Mouse (Mus musculus): Measurements from ENCODE around the gene Shisa7. TPM values are rescaled to one million over a fixed set of nuclear protein-coding genes. Genes with fewer than 3 reads are reported as not detected.
"Not testable (repeated sequence)": the region's sequence is repeated elsewhere in the genome, so short reads cannot be mapped to it uniquely, and the experiment has no call there.

Shisa7 gene
- total RNA-seq (2021), result 2.0 and 2.2 TPM in 2 replicates
- long read RNA-seq, result 0 reads

GRCm38 (mm10) chr7:4844245-4844916 is at the start of gene Shisa7:
Shisa7 (minus strand) TSS chr7:4844696.
- DNase-seq, result no peak

DNA sequence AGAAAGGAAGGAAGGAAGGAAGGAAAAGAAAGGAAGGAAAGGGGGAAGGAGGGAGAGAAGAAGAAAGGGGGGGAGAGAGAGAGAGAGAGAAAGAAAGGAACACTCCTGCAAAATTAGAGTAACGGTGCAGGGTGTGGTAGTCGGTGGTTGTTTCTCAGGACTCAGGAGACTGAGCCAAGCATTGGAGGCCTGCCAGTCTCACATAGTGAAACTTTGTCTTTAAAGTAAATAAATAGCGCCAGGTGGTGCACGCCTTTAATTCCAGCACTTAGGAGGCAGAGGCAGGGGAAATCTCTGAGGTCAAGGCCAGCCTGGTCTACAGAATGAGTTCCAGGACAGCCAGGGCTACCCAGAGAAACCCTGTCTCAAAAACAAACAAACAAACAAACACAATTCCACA is 42.2 kb upstream of the Shisa7 start:
- DNase-seq, result no peak

GRCm38 (mm10) chr7:4879036-4879435 is 34.5 kb upstream of the Shisa7 start:
- not testable (repeated sequence) for DNase-seq

- DNase-seq, result peak; percentile 21
Measured at GRCm38 (mm10) chr7:4878186-4878585, 33.7 kb upstream of the Shisa7 start.

DNA sequence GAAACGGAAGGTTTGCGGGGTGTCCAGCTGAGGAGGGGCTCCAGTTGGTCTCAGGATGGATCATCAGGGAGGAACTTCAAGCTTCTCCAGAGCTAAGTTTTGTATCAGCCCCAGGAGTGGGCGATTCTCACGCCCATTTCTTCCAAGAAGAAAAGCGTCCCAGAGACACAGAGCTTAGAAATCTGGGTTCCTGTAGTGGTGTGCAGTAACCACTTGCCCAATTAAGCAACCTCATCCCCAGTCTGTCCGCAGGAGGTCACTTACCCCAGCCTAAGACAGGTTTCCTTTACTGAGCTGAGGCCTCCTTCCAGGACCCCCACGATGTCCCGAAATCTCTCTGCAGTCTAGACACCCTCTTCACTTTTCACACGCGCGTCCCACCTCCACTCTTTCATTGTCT is 32.7 kb upstream of the Shisa7 start:
- DNase-seq, result no peak

GRCm38 (mm10) chr7:4876753-4877221 is 32.3 kb upstream of the Shisa7 start, which contains the start of gene Isoc2a:
Isoc2a (plus strand) TSS chr7:4877153.
- peak; percentile 88 for DNase-seq

- DNase-seq, result no peak
Measured at GRCm38 (mm10) chr7:4870133-4870532, 25.6 kb upstream of the Shisa7 start, which contains the start of gene Isoc2b. Isoc2b (minus strand) TSS chr7:4870258.

DNA sequence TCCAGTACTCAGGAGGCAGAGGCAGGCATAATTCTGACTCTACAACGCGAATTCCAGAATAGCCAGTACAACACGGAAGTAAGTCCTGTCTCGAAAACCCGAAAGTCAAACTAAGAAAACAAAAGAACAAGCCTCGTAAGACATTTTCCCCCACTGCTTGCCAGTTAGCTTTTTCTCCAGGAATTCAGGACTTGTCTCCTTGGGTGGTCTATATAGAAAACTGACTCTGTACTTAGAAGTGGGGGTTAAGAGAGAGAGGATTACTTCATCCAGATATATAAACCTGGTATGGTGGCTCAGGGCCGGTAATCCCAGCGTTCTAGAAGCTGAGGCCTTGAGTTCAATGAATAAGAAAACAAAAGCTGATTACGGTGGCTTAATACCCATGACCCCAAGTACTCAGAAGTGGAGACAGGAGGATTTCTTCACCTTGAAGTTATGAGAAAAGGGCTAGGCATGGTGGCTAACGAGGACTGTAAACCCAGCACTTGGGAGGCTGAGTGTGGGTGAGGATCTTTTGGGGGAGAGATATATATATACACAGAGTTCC is 22.2 kb upstream of the Shisa7 start:
- DNase-seq, result no peak

DNA sequence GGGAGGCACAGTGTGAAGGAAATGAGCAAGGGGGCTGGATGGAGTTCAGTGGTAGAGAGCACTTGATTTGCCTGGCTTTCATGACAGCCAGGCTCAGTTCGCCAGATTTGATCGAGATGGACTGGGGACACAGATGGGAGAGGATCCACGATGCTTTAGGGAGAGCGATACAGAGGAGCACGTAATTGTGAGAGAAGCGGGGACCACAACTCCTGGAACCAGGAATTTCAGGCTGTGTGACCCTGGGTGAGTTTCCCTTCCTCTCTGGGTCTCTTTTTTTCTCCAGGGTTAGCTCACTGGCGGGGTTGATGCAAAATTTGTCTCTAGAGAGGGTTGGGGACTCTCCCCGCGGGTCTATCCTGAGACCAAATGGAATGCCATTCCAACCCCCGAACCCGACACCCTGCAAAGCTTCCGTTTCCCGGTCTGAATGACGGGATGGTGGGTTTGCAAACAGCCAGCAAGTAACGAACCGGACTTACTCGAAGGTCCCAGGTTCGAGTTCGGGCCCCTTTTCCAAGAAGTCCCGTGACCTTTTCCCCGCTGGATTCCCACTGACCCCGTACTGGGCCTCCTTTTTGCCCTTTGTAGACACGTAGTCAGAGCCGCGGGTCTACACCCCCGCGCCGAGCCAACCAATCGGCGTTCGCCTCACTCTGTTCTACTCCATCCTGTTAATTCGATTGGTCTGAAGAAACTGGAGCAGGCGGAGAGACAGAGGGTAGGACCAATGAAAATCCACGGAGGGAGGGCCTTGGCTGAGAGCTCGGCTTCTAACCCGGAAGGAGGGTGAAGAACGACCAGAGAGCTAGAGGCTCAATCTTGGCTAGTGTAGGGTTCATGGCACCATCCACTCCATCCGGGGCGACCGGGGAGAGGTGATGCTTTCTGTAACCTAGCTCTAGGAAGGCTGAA is 21.3 kb upstream of the Shisa7 start:
- peak; percentile 92 for DNase-seq

- DNase-seq, result peak; percentile 42
Measured at GRCm38 (mm10) chr7:4865090-4865489, 20.6 kb upstream of the Shisa7 start.

DNA sequence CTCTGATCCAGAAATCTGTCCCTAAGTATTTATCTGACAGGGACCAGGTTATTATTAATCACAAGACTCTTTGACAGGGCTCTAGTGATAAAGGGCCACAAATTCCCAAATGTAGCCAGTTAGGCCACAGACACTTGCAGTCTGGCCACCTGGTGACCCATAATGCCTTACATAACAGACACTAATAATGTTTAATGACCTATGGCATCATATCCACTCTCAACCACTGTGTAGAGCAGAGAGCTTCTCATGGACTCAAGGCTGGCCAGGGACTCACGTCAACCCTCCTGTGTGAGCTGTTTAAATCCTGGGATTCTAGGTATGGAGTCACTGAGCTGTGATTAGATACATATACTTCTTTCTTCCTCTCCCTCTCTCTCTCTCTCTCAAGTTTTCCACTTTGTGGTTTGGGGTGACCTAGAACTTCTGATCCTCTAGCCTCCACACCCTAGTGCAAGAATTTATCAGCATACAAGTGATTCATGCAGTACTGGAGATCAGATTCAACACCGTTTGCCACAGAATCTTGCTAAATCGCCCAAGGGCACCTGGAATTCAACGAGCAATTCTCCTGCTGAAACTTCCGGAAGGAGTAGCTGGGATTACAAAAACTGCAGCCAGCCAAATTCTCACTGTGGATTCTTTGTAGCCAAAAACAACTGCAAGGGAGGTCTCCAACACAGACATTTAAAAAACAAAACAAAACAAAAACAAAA is 19.8 kb upstream of the Shisa7 start:
- no peak for DNase-seq

- no peak for DNase-seq
Measured at GRCm38 (mm10) chr7:4863541-4864080, 19.1 kb upstream of the Shisa7 start.

DNA sequence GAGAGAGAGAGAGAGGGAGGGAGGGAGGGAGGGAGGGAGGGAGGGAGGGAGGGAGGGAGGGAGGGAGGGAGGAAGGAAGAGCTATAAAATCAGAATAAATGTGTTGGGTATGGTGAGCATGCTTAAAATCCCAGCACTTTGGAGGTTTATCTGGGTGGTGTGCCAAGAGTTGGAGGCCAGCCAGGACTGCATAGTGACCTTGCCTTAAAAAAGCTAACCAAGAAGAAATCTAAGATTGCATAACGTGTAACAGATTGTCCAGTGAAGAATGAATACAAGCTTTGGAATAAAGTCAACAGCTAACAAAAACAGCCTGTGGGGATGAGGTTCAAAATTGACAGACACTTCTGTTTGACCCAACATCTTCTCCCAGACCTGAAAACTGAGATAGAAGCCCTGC is 18.5 kb upstream of the Shisa7 start:
- peak; percentile 91 for DNase-seq

- DNase-seq, result not testable (repeated sequence)
Measured at GRCm38 (mm10) chr7:4860926-4861325, 16.4 kb upstream of the Shisa7 start.

- DNase-seq, result no peak
Measured at GRCm38 (mm10) chr7:4859418-4859978, 15.0 kb upstream of the Shisa7 start.

- no peak for DNase-seq
Measured at GRCm38 (mm10) chr7:4857321-4857720, 12.8 kb upstream of the Shisa7 start.

DNA sequence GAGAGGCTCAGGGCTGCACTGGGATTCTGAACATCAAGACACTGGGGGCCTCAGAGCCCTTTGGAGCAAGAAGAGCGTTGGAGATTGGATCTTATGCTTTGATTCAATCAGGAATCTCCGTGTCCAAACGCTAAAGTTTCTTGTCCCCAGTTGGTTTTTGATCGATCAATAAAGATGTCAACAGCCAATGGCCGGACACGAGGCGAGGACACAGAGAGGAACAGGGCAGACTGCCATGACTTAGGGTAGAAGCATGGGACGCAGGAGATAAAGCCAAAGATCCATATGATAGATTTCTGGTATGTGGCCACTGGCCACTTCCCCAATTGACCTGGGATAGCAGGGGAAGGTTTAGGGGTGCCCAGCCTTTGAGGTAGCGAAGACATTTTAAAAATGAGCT is 12.0 kb upstream of the Shisa7 start:
- no peak for DNase-seq

DNA sequence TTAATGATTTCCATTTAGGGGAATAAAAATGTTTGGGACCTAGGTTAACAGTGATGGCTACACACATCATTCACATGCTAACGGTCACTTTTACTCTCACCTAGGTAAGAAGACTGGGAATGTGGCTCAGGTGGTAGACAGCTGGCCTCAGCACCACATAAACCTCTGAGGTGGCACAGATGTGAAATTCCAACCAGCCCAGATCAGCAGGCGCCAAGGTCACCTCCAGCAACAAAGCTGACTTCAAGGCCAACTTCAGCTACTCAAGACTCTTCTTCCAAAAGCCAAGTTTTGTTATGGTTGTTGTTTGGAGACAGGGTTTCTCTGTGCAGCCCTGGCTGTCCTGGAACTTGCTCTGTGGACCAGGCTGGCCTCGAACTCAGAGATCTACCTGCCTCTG is 9.1 kb upstream of the Shisa7 start:
- DNase-seq, result no peak

GRCm38 (mm10) chr7:4851315-4851688 is 6.8 kb upstream of the Shisa7 start:
- DNase-seq, result no peak

GRCm38 (mm10) chr7:4850621-4851314 is 6.3 kb upstream of the Shisa7 start:
- DNase-seq, result no peak

DNA sequence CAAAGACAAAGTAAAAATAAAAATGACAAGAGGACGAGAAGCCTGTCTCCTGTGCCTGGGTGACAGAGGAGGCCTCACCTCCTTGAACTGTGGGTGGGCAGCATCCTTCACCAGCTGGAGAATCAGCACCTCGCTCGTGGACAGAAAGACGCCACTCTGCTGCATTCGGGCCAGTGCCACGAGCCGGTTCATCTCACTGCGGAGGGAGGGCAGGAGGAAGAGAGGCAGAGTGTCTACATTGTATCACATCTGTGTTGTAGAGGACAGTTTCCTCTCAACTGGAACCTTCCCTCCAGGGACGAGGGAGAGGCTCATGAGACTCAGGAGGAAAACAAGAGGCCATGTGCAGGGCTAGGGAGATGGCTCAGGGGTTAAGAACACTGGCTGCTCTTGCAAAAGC is 4.9 kb upstream of the Shisa7 start:
- DNase-seq, result no peak
